Mouse (Mus musculus) adrenal gland, postnatal 10 days (tissue): ENCODE measurements around the gene Rbm17. TPM values are rescaled to one million over a fixed set of nuclear protein-coding genes. Genes with fewer than 3 reads are reported as not detected.

Source experiments
- DNase-seq: peaks from one replicate; pipeline ENCODE4 v3.0.0; 2021; ENCODE audit warnings: mixed read lengths
- total RNA-seq, 2 experiments: library from RNA; stranded (reverse); gene quantifications; 2 replicates each; pipeline ENCODE4 v1.2.3; 2021

Gene Rbm17
- total RNA-seq, 2 experiments from 2014 or later = 116 to 118 TPM

DNA sequence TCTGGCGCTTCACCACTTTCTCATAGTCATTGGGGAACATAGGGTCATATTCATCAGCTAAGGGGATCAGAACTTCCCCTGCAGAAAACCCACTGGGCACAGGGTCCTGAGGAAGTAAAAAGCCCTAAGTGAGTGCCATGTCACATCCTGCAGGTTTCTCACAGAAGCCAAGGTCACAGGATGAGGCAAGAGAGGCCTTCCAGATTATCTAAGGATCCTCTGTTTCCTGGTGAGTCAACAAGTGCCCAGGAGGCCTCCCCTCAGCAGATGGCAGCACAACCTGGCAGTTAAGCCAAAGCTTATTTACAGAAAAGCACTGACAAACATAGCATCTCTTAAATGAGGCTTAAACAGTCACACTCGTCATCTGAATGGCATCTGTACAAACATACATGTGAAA, 7.3 kb downstream of the Rbm17 start:
- DNase-seq = peak; percentile 25

DNA sequence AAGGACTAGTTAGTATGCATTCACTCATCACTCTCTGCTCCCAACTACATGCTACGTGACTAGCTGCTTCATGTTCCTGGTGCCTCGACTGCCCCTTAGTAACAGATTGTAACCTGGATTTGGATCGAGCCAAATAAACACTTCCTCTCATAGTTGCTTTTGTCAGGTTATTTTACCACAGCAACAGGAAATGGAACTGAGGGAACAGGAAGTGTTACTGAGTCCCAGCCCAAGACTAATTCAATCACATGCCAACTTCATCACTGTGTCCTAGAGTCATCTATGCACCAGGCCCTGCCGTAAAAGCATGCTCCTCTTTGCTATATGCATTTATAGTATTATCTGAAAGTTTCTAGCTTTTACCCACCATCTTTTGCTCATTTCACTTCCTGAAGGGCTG, 16.0 kb downstream of the Rbm17 start:
- DNase-seq = no peak

DNA sequence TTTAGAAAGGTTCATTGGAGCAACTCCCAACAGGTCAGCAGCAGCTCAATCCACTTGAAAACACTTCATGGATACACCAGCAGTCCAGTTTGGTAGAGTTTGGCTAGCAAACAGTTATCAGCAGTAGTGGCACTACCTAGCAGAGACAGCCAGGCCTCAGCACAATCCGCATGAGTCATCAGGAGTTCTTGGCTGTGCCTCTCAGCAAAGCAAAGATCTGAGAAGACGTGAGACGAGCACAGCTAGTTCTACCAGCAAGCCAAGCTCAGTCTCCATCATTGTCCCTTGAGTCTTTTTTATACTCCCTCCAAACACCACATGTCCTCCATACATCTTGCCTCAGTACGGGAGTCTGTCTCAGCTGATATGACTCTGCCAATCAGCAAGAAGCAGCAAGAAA, 24.6 kb downstream of the Rbm17 start:
- no peak for DNase-seq

DNA sequence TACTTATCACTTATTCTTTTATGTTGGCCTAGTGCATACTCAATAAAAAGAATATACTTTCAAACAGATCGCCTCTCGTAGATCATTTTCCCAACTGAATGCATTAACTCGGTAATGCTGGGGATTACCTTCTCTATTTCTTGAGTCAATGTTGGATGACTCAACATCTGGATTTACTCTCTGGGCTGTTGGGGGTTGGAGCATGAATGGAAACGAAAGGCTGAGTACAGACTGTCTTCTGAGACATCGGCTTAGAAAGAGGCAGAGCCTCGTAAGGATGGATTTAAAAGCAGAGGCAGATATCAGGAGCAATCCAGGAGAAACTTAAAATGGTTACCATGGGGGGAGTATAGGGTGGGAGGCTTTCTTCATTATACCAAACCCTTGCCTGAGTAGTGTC, 25.8 kb downstream of the Rbm17 start:
- DNase-seq = no peak

DNA sequence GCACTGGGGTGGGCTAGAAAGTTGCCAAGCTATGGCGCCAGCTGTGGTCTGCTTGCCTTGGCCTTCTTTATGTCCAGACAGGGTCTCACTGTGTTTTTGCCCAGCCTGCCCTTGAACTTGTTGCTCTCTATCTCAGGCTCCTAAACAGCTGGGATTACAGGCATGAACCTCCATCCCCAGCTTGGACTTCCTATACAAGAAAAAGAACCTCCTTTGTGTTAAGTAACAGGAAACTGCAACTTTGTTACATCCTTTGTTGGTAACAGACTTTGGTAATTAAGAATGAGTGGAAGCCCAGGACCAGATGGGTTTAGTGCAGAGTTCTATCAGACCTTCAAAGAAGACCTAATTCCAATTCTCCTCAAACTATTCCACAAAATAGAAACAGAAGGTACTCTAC, 30.3 kb downstream of the Rbm17 start:
- DNase-seq = no peak

DNA sequence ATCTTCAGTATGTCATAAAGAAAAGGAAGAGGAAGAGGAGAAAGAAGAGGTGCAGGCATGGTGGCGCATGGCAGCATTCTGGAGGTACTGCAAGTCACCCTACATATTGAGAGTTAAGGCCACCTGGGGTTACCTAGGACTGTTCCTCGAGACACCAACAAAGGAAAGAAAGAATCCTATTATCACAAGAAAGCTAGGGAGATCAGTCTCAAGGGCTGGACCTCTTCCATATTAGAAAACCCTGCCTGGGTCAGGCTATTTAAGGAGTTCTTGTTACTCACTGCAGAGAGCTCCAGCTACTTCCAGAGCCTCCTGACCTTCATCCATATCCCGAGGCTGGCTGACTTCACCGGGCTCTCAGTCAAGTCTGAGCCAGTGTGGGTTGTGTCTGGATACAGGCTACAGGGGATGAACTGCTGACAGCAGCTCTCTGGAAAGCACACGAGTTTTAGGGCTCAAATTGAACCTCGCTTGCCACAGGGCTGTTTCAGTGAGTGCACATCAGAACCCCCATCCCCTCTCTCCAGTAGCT, 32.9 kb downstream of the Rbm17 start:
- peak; percentile 62 for DNase-seq

DNA sequence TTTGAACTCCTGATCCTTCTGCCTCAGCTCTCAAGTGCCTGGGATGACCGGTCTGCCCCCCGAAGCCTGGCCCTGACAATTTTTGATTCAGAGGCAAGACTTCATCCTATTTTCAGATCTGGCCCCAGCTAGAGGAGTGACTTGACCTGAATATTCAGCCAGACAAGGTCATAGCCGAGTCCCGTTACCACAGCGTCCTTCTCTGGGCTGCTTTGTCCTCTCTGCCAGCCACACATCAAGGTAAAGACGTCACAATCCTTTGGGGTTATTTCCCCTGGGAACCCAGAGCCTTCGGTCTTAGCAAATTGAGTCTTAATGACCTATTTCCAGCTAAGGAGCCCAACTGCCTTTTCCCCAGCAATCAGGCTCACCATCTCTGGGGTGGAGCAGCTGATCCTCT, 35.5 kb downstream of the Rbm17 start:
- DNase-seq = peak; percentile 69

DNA sequence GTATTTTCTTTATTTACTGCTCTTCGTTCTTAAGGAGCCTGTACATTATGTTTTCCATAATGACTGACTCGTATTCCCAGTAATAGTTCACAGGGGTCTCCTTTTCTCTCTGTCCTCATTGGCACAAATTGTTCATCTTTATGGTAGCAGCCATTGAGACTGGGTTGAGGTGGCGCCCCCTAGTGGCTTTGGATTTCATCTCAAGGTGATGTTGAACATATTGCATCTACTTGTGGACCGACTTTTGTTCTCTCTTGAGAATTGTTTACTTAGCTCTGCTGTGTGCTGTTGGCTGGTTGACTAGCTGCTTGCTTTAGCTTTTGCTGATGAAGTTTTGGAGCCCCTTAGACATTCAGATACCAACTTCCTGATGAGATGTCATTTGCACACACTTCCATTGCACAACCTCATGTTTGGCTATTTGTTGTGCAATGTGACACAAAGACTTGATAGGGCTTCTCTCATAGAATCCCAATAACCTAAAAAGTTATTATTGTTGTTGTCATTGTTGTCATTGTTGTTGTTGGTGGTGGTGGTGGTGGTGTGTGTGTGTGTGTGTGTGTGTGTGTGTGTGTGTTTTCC, 36.1 kb downstream of the Rbm17 start:
- peak; percentile 66 for DNase-seq

DNA sequence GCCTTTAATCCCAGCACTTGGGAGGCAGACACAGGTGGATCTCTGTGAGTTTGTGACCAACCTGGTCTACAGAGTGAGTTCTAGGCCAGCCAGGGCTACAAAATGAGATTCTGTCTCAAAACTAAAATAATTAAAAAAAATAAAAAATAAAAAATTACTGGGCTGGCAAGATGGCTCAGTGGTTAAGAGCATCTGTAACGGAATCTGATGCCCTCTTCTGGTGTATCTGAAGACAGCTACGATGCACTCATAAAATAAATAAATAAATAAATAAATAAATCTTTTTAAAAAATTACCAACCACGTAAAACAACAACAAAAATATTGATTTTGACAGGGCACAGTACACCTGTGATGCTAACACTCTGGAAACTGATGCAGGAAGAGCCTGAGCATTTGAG, 37.1 kb downstream of the Rbm17 start:
- DNase-seq = no peak

DNA sequence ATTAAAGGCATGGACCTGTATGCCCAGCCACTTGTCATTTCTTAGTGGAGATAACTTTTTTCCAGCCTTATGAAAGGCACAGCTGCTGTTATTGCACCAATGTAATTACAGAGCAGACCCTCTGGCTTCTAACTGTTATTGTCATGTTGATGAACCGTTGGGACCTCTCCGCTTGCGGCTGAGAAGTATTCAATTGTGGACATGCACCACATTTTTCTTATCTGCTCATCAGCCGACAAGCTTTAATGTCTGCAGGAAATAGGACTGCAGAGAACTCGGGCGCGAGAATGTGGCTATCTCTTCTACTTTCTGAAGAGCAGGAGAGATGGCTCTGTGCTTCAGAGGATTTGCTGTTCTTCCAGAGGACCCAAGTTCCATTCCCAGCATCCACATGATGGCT, 37.7 kb downstream of the Rbm17 start:
- DNase-seq = no peak

DNA sequence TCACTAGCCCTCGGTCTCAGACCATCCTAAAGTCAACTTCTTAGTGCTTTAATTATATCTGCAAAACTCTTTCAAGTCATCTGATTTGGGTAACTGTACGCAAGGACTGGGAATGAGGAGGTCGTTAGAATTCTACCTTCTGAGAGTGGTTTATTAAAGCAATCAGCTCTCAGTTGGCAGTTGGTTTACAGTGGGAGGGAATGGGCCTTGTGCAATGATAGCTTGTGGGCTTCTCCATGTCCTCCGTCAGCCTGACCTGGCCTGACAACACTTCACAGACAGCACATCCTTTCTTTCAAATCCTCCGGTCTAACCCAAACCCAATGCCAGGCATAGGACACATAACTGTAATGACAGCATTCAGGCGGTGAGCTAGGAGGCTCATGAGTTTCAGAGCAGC, 39.2 kb downstream of the Rbm17 start:
- no peak for DNase-seq

DNA sequence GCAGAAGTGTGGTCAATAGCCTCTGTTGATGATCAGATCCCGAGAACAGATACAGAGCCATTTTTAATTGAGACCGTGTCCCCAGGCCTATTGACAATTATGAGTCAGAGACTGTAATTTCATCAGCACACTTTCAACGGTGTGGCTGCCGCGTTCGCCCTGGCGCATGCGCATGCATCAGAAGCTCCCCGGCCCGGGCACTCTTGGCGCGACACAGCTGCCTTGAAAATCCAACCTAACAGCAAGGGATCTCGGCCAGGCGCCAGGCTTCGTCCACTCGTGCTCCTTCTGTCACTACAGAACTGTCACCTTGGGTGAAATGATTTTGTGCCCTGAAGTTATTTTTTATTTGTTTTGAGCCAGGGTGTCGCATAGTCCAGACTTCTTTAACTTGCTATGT, 40.7 kb downstream of the Rbm17 start:
- peak; percentile 52 for DNase-seq

DNA sequence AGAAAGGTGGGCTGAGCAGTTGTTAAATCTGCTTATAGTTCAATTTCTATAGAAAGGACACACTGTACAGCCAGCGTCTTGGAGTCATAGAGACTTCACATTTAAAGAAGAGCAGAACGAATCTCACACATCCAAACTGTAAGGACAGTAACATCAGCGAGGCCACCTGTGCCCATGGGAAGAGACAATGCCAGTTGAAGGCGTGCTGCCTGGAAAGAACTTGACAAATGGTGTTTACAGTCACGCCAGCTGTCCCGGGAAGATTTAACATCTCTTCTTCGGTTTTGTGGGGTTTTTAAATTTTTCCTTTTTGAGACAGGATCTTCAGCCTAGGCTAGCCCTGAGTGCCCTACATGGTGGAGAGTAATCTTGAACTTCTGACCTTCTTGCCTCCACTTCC, 45.3 kb downstream of the Rbm17 start:
- no peak for DNase-seq

DNA sequence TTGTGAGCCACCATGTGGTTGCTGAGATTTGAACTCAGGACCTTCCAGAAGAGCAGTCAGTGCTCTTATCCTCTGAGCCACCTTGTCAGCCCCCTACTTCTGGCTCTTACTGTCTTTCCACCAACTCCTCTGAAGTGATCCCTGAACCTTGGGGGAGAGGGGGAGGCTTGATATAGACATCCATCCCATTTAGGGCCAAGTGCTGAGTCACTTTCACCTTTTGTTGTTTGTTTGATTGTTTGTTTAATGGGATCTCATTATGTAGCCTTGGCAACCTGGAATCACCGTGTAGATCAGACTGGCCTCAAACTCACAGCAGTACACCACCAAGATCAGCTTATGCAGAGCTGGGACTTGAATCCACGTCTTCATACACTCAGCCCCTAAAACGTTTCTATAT, 46.7 kb downstream of the Rbm17 start:
- DNase-seq = no peak

DNA sequence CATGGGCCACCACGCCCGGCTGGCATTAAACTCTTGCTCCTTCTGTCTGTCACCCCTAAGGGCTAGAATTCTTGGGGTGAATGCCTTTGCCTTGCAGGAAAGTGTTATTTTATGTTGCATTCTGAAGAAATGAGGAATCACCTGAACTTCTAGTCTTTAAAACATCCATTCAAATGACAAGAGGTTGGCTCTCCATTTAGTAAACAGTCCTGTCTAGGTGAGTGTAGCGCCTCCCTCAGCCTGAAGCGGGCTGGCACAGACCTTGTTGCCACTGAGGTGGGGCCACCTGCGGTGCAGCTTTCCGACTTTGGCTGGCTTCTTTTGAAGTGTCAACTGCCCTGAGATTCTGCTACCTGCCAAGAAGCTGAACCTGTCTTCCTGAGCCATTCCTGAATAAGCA, 48.6 kb downstream of the Rbm17 start:
- no peak for DNase-seq

DNA sequence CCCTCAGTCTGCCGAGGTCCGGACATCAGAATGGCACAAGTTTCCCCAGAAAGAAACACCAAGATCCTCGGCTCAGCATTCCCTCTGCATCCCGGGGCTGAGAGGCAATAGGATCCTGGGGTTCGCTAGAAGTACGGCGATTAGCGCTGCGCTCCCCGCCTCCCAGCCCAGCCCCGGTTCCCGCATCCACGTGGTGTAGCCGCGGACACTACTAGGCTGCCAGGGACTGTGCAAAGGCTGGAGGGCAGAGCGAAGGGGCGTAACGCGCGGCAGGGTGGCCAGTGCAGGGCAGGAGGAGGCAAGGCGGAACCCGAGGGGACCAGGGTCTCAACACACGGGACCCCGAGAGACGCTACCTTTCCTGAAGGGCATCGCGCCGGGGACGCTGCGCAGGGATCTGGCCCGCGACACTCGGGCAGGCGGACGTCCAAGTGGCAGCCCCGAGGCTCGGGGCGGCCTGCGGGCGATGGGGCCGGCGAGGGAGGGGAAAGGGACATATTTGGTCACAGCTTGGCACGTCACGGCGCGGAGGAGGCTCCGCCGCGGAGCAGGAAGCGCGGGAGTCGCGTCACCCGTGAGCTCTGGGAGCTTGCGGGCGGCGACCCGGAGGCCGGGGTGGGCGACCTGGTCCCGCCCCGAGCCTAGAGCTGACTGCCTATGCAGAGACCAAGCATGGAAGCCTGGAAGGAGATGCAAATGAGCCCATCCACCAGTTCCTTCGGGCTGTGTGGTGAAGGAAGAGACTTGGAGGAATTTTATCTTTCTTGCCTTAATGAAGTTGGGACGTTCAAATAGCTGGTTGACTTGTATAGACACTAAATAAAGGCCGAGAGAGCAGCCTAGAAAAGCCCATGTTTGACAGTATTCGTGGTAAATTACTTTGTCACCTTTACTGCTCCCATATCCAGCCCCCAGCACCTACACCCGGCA, 50.2 kb downstream of the Rbm17 start, which contains the start of gene Pfkfb3:
Gene Pfkfb3, minus strand, starts transcription at position 607 of the 930 bp plus-strand sequence.
- DNase-seq = peak; percentile 87

DNA sequence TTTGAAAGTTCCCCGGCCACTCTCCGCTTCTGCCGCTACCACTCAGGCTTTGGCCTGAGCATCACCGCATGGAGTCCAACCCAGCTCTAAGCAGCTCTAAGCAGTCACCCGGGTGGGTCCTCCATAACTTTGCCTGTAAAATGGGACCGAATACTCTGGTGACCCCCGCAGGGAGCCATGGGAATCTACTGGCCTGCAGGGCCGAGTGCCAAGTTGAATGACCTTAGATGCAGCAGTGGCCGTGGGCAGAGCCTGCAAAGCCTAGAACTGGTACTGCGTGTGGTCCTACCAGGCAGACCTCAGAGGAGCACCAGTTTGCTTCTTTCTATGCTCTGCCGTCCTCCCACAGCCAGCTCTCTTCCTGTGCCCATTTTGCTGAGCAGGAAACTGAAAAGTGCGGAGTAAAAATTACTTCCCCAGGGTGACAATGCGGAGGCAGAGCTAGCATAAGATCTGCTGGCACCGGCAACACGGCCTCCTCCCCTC, 50.9 kb downstream of the Rbm17 start:
- peak; percentile 77 for DNase-seq

DNA sequence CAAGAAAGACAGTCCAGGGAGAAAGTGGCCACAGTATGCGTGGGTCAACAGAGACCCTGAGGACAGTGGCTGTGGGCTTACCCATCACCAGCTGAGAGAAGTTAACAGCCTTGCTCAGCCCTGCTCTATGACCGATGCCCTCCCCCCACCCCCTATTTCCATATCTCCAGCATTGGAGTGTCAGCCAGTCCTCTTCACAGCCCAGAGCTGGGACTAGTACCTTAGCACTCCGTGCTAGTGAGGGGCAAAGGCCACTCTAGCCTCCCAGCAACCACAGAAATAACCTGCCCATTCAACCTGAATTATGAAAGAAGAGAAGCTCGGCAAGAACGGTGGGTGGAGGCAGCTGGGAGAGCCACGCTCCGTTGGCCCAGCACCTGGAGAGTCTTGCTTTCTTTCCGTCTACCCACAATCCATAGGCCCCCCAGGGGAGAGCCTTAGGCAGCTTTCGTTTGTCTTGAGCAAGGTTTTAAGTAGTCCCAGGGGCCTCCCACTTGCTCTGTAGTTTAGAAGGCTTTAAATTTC, 51.6 kb downstream of the Rbm17 start:
- DNase-seq = peak; percentile 50

DNA sequence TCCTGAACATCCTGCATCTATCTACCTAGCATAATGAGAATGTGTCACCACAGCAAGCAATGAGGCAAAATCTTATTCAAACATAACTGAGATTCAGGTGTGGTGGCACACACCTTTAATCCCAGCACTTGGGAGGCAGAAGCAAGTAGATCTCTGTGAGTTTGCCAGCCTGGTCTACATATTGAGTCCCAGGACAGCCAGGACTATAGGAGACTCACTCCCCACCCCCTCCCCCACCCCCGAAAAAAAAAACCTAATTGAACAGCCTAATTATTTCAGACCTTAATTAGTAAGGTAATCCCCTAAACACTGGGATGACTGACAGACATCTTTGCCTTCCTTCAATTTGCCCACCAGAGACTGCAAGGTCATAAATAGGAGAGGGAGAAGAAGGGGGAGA, 52.2 kb downstream of the Rbm17 start:
- no peak for DNase-seq

DNA sequence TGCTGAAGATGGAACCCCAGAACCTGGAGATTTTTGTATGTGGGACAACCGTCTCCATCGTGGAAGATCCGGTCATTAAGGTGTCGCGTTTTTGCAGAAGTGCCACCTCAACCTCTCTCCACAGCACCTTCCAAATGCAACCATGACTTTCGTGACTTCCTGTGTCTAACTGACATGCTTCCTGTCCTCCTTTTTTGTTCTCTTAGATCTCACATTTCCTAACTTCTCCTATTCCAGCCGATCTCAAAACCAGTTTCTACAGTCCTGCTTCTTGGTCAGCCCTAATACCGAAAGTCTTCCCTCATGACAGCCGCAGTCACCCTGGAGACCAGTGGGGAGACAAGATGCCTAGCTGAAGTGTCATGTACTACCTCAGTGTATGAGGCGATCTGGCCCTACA, 55.4 kb downstream of the Rbm17 start:
- no peak for DNase-seq

DNA sequence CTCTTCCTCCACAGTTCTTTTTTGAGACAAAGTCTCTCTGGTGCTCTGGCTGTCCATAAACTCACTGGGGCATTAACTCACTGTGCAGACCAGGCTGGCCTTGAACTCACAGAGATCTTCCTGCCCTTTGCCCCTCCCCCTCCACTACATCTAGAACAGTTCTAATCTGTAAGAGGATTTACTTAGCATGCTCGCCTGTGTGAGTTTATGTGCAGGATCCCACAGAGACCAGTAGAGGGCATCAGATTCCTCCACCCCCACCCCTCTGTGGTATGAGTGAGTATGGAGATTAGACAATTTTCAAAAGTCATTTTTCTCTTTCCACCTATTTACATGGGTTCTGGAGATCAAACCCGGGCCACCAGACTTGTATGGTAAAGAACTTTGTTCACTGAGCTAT, 56.3 kb downstream of the Rbm17 start:
- peak; percentile 44 for DNase-seq

DNA sequence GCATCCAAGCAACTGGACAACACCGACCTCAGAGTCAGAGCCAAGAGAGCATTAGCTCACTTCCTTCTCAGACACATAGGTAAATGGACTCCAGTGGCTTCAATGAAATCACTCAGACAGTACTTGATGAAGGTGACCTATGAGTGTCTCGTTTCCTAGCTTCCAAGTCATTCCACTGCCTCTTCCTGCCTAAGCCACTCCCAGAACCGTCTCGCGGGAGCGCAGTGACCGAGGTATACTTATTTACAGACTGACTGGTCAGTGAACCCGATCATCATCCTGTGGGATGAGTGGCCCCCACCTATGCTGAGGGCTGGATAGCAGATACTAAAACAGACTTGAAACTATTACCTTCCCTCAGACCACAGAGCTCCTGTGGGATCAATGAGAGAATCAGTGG, 57.9 kb downstream of the Rbm17 start:
- no peak for DNase-seq

DNA sequence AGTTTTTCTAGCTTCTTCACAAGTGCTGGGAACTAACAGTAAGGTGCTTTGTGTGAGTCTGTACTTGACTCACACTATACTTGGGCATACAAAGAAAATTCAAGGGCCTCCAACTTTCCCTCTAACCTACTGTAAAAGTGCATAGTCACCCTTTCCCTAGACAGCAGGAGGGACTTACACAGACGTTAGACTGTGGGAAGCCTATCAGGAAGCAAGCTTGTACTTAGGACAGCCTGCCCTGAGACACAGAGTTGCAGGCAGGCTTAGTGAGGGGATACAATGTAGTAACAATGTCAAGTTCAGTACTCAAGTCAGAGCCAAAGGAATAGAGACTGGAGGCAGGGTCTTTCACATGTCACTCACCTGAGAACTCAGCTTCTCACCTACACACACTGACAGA, 58.6 kb downstream of the Rbm17 start:
- DNase-seq = no peak
